Mouse (Mus musculus): ENCODE data around the gene Kif6.
A peak's percentile ranks its signal among the peaks of the same experiment; 100 is the strongest.

Gene Kif6

DNA sequence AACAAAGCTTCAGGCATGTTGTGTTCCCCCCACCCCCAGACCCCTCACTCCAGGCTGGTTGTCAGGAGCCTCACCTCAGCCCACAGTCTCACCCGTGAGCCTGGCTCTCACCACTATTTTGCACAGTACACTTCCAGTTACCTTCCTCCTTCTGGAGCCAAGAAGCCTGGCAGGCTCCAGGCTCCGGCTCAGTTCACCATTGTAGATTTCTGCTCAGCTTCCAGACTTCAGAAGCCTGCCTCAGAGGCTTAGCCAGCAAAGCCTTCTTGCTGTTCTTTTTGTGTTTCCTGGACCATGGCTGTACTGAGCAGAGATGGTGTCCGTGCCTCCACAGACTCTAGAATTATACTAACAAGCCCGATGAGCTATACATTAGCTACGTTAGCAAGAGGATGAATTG lies 248.7 kb downstream of the Kif6 start:
- no peak for DNase-seq

DNA sequence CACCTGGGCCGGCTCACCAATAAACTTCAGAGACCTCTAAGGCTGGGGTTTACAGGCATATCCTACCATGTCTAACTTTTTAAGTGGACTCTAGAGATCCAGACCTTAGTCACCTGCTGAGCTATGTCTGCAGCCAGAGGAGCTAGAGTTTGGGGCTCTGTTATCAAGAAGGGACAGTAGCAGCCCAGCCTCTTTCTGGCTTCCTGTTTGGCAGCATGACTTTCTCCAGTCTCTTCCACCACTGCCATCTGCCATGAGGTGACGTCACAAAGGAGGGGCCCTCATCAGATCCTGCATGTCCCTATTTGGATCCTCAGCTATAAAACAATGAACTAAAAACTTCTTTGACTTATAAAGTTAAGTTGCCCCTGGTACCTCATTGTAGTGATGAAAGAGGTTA lies 250.7 kb downstream of the Kif6 start:
- DNase-seq = no peak

DNA sequence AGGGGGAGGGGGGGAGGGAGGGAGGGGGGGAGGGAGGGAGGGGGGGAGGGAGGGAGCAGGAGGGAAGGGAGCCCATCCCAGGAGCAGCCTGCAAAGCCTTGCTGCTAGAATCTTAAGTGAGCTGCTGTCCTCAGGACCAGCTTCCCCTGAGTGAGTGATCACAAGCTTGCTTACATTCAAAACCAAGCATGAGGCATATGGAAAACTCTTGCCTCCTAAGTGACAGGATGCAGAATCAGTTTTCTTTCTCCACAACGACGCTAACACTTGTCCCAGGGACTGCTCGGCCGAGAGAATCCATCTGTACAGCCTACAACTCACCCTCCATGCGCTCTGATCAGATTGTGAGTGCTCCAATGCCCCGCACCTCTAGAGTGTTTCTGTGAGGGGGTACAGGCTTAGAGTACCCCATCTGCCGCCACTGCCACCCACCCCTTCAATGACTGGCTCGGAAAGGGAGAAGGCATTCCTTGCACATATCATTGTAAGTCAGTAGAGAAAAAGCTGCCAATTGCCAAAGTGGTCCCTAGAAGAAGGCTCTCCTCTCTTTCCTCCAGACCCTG lies 251.8 kb downstream of the Kif6 start:
- DNase-seq = no peak

DNA sequence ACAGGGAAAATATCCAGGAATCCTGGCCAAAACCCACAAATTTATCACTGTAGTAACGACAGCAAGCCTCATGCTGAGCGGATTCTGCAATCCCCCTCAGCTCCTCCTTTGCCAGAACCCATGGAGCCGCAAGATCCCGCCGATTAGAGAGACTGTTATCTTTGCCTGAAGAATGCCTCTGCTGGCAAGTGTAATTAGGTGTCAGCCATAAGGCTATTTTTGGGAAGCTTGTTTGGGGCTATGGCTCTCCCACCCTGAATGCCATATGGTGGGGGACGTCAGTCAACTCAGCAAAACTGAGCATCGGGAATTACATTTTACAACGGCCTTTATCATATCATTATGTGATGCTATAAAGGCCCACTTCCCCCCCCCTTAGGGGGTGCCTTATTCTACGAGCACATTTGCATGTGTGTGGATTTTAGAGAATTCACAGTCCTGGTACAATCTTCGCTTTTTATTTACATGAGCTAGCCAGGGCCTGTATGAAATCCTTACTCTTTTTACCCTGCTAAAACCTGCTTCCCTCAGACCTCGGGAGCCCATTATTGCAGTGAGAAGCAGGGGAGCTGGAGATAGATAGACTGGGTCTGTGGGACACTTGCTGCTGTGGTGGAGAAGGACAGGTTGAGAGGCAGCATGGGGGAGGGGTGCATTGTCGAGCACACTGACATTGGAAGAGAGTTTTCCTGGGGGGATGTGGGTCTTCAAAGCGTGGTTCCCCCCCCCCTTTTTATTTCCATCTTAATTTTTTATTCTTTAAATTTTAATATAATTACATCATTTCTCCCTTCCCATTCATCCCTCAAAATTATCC lies 252.6 kb downstream of the Kif6 start:
- no peak for DNase-seq

DNA sequence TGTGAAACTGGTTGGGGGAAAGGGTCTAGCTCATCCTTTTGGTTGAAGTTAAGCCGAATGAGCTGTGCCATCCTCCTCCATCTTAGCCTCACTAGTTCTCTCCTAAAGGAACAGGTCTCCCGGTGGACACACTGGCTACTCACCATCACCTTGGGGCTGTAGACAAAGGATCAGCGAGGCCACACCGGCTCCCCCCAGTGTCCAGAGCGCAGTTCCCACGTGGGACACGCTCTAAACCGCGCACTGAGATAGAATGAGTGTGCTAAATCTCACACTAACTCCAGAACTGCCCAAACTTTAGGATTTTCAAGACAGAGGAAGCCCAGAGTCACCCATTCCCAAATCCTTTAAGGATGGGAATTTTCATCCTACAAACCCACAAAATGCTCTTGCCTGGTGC lies 254.3 kb downstream of the Kif6 start:
- DNase-seq = no peak

DNA sequence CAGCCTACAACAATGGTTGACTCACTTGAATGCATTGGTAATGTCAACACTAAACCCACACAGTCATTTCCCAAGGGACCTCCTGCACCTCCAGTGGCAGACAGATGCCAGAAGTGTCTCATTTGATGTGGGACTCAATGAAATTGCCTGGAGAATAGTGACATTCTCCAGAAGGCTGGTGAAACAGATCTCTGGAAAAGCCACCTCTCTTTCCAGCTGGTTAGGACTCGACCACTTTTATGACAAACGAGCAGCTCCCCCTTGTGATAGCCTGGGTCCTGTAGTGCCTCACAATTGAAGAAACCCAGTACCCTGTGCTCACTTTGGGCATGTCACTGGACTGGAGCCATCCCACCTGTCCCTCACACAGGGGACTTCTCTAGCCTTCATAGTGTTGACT lies 257.4 kb downstream of the Kif6 start:
- no peak for DNase-seq

DNA sequence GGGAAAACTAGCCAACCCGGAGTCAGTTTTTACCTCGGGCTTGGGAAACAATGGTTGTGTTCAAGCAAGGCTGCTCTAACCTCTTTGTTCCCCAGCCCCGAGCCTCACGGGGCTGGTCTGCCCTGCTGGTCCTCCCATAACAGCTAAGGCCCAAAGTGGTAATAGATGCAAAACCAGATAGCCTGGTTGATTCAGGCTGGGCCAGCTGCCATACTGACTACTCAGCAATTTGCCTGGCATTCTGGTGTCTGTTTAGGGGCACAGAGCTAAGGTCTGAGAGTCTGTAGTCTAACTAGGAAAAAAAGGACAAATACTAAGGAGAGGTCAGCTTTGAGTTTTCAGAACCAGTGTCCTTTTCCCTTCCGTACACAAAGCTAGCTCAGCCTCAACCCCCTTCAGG lies 259.8 kb downstream of the Kif6 start:
- DNase-seq = no peak

DNA sequence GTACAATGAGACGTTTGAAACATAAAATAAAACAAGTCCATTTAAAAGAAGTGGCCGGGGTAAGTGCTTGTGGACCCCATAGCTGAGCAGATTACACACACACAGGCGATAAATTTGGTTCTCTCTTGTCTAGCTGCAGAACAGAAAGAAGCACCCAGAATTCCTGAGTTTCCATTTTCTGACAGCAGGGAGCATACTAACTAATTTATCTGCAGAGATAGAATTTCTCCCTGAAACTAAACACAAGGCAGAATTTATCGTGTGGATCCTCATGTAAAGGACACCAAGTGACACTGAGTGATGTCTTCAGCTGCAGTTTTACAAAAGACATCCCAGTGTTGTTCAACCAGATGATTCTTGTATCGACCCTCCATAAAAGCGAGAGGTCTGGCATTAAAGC lies 260.5 kb downstream of the Kif6 start:
- DNase-seq = no peak

DNA sequence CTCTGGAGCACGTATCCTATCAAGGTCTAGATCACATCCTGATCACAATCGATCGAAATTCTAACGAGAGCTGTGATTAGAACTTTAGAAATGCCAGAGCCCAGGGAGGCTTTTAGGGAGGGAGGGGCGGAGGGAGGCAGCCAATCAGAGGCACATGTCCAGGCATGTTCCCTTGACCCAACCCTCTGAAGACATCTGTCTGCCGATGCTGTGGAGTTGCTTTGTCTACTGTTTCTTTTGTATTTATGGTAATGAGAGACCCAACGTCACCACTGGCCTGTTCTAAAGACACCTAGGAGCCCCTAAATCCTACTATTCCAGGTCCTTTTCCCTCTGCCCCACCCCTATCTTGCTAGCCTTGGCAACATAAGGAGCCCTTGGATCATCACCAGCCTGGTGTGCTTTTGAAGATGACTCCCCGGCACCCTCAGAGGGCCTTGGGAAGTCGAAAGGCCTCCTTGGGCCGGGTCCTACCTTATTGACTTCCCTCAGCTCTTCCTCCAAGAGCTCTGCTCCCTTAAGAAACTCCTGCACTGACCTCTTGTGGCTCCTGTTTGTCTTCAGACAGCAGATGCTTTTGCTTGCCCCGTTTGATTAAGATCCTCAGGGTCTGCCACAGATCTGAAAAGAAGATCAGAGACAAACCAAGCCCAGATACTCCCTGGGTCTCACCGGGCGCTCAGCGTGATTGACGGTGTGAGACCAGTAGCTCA lies 261.2 kb downstream of the Kif6 start:
- DNase-seq = no peak

DNA sequence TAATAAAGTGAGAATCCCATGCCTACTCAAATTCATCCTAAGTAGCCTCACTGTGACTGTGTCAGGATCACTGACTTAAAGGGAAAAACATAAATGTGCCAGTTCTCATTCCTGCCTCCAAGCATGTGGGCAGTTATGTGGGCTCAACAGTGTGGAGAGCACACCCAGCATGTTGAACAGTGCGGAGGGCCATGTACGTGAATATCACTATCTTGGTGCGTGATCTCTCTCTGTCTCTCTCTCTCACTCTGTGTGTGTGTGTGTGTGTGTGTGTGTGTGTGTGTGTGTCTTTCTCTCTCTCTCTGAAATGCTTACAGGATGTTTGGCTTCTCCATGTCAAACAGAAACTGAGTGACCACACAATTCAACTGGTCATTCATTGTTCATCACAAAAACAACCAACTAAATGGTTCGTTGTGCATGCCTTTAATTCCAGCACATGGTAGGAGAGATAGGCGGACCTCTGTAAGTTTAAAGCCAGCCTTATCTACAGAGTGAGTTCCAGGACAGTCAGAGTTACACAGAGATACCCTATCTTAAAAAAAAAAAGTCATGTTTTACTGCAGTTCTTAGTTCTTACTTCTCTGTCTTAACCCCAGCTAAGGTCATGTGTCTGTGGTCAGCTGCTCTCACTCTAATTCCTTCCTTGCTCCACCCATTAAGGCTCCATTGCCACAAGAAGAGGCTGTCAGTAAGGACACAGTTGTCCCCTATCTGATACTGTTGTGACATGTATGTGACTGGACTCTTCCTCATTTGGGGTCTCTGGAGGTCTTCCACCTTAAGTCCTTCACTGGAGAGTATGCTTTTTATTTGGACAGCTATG lies 266.2 kb downstream of the Kif6 start:
- DNase-seq = no peak

DNA sequence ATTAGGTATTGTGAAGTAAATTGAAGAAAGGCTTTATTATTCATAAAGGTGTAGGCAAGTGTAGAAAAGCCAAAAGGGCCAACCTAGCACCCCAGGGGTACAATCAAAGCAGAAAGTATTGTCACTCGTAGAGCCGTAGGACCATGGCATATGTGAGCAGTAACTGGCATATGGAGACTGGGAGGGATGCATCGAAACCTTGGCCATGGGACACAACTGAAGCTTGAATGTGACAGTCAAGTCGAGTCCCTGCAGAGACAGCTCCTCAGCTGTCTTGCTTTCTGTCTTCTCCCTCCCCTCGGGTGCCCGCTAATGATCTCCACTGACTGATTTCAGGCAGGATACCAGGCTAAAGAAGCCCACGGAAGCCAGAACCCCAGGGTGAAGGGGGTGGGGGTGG lies 266.9 kb downstream of the Kif6 start:
- DNase-seq = no peak

DNA sequence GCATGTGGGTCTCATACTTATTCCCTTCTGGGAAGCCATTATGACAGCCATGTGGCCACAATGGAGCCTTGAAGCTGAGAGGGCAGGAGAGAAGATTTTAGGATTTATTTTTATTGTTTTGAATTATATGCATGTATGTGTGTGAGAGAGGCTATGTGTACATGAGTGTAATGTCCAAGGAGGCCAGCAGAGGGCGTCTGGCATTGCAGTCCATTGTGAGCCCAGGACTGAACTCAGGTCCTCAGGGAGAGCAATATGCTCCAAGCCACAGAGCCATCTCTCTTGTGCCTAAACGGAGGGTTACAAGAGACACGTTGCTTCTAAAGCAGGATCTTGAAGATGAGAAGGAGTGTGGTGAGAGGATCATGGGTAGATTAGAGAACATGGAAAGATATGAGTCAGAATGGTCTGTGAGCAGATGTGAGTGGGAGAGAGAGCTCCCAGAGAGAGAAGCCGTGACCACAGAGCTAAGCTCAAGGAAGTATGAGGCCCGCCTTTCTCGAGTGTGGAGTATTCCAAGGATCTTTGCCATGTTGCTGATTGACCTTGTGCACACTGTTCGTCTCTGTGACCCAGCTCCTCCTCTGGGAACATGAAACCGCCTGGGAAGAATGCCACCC lies 268.3 kb downstream of the Kif6 start:
- peak; percentile 43 for DNase-seq

DNA sequence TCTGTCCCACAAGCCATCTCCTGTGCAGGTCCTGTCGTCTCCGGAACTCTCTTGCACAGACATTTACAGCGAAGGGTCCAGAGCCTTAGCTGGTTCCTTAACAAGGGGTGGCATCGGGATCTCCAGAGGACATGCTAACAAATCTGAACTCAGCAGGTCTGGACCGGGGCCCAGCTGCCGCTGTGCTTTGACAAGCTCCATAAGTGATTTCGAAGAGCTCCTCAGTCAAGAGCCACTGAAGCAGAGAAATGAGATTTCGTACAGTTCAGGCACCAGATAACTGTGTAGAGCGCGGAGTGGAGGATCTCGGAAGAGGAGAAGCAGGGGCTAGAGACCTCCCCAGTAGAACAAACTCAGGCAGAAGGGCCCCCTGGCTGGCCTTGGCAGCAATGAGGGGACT lies 270.1 kb downstream of the Kif6 start:
- no peak for DNase-seq

DNA sequence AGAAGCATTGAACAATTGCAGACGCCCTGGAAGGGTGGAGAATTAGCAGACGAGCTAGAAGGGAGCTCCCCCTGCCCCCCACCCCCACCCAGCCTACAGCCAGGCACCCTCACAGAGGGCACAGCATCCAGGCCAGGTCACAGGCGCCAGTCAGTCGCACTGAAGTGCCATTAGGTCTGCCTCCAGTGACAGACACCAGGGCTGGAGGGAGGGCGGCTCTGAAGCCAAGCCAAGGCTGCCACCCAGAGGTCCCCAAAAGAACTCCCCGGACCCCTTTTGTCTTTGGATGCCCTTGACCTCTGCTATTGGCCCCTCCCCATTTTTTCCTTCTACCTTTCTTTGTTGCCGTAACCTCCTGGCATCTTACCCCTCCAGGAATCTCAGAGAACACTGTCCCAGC lies 274.7 kb downstream of the Kif6 start:
- DNase-seq = no peak

DNA sequence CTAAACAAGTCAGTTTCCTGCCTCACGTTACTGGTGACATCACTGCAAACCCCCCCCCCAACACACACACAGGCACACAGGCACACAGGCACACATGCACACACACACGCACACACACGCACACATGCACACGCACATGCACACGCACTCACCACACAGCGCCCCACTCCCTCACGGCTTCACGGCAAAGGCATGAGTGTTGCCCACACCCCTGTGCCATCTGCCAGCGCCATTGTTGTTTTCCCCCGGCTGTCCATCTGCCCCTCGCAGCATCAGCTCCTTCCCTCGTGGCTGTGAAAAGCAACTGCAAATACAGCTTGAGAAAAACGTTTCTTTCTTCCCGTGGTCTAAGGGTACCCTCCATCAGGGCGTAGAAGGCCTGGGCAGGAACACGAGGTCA lies 275.9 kb downstream of the Kif6 start:
- no peak for DNase-seq

DNA sequence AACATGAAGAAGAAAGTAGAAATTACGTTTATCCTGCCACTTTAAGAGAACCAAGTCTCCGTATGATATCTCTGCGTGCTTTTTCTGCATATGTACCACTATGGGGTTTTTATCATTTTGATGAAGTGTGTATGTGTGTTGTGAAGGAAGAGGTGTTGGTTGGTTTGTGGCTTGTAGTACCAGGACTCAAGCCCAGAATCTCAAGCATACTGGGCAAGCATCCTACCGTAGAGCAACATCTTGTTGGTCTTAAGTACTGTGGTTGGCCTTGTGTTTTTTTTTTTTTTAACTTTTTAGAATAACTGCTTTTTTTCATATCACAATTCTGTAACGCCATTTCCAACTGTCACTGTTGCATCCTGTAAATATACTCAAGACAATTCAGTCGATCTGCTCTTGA lies 277.5 kb downstream of the Kif6 start:
- no peak for DNase-seq

DNA sequence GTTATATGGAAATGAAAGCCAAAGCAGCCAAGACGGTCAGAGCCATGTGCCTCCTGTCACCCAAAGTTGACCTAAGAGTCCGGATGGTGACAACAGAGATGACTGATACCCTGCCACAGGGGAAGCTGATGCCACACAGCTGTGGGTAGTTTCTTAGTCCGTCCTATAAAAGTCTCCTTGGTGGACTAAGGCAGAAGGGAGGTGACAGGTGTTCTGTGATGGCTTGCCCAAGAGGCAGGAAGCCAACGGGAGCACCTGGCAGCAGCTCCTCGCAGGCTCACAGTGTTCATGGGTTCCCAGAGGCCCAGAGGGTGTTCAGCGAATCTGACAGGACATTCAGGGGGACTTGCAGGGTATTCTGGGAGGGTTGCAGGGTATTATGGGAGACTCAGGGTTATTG lies 279.5 kb downstream of the Kif6 start:
- DNase-seq = no peak

DNA sequence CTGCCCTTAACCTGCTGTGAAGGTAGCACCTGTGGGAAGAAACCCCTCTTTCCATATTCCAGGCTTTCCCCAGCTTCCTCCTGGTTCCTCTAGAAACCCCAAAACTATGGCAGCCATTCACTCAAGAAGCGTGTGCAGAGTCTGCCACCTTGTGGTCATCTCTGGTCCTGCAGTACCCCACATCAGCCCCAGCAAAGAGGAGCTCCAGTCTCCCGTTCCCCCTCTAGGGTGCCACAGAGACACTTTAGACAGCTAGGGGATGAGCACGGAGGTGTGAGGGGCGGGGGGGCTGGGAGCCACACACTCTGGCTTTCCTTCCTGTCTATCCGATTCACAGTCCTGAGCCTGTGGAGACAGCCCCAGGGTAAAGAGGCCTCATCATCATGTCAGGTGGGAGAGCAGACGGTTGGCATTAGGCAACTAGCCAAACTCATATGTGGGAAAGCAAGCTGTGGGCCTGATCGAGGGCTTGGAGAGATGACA lies 284.0 kb downstream of the Kif6 start:
- peak; percentile 81 for DNase-seq

DNA sequence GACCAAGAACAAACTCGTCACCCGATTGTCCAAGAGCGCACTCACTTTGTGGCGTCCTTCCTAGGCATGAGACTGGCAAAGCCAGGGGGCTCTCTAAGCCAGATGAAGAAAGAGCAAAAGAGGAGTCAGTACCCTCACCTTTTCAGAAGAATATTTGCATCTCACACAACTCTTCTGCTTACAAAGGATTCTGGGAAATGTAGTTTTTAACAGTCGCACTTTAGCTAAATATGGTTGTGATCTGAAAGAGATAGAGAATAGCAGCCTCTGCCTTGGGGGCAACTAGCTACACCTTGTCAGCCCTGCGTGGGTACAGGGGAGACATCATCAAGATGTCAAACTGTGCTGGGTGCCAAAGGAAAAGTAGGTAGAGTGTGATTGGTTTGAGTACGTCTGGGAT lies 287.7 kb downstream of the Kif6 start:
- DNase-seq = no peak

DNA sequence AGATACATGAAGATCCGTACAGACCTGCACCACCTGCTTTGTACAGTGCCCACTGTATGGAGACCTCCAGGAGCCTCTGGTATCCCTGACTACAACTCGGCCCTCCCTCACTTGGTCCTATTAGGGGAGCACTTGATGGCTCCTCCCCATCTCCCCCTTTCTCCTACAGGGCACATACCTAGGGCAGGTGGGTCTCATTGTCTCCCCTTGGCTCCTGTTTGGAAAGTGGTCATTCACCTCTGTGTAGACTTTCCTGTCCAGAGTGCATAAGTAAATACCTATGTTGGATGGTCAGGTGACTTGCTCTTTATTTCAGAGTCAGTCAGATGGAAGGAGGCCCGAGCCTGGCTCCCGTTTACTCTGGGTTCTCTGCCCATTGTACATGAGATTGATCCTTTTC lies 308.5 kb downstream of the Kif6 start:
- DNase-seq = no peak

DNA sequence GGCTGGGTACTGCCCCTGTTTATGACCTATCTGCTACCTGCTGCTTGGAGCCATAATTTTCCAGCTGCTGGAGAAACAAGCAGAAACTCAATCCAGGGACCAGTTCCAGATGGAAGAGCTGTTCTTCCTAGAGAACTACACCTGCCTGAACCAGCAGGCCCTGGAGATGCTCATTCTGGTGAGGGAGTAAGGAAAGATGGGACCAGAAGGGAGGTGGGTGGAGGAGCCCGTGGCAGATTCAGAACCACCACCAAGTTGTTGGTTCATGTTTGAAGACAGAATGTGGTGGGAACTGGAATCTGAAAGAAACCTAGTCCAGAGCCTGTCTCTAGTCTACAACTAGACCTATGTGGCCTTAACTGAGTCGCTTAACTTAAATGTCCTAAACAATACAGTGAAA lies 312.7 kb downstream of the Kif6 start:
- no peak for DNase-seq

DNA sequence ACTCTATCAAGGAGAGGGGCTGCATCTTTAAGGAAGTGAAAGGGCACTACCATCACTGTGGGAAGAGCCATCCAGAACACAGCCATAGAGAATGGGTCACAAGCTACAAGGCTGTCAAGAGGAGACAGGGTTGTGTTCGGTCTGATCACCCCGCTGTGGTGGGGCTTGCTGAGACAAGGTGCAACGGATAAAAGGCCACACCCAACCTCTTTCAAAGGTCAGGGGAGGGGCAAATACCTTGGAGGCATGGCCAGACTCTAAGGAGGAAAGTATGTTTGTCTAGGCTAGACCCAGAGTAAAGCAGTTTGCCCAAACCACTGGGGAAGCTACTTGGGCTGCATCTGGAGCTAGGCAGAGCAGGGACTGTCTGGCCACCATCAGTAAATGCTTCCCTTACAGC lies 318.9 kb downstream of the Kif6 start:
- DNase-seq = no peak

DNA sequence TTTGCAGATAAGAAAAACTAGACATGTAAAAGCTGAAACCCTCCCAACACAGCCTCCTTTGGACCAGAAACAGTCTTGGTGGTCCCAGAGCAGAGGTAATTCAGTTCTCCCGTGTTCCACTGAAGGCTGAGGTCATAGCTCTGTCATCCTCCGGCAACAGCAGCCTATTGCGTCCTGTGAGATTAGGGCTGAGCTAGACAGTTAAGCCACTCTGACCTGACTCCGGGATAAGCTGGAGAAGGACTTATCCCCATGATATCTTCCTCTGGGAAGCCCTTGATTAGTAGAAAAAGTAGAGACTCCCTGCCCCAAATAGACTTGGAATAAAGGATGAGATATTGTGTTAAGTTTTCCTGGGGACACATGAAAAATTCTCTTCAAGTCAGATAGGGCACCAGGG lies 319.6 kb downstream of the Kif6 start:
- no peak for DNase-seq

Measured in thymus, postnatal 4 days (tissue).